ENCODE assay signal across 8 mouse cellular contexts in the genomic region with DNA sequence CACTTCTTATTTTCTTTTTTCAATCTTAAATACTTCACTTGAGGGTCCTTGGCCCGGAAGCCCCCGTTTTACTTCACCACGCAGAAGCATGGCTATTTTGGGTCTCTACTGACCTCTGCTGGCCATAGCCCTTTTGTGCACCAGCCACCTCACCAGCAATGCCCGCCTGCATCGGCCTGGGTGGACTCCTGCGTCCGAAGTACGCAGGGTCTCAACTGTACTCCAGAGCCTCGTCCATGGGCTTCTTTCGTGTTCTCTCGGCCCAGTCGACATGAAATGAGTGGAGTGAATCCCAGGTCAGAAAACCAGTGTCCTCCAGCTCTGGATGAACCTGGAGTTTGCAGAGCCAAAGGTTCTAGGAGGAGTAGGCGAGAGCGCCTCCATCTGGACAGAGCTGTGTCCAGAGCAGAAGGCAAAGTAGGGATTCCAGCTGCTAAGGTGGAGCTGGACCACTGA. TPM values are rescaled to one million over a fixed set of nuclear protein-coding genes. Genes with fewer than 3 reads are reported as not detected.
DNase-seq lines count a peak whose midpoint lies in the region; ATAC-seq and TF ChIP-seq lines count a peak whose summit lies in the region.

No protein-coding gene starts in this region.

- WGBS in embryonic facial prominence, embryonic 13.5 days, result 3% methylated on average over 14 of the region's 14 CpGs
- WGBS in kidney, adult 2 months, result 4% methylated on average over 14 of the region's 14 CpGs
- whole genome bisulfite sequencing in limb, embryonic 12.5 days, result 2% methylated on average over 14 of the region's 14 CpGs
- under 1% methylated on average over 14 of the region's 14 CpGs for WGBS in midbrain, embryonic 14.5 days

- ATAC-seq in embryonic facial prominence, embryonic 13.5 days (ENCODE audit: insufficient number of reproducible peaks, insufficient read depth, low FRiP score, low TSS enrichment, low read depth), result no peak
- peak; percentile 70; the same call in 1 of the 2 replicates for ATAC-seq in limb, embryonic 12.5 days (ENCODE audit: insufficient number of reproducible peaks, insufficient read depth, low FRiP score, low TSS enrichment, low read depth)
- ATAC-seq in midbrain, embryonic 14.5 days (ENCODE audit: low FRiP score, low TSS enrichment), result peak; percentile 50; the same call in 1 of the 2 replicates

- peak; percentile 79 for TF ChIP-seq CTCF in kidney, adult 2 months (conservative IDR thresholded peaks at IDR 0.05; ENCODE audit: insufficient read depth, insufficient read length, low read depth, low read length)

- H3K4me3 ChIP-seq in embryonic facial prominence, embryonic 13.5 days, result peak overlapping the region; percentile 32
- no peak overlapping the region for H3K4me3 ChIP-seq in kidney, adult 2 months (ENCODE audit: insufficient read depth, low read depth, low read length)
- peak overlapping the region; percentile 33 for H3K4me3 ChIP-seq in limb, embryonic 12.5 days (replicated peaks)
- H3K4me3 ChIP-seq in midbrain, embryonic 14.5 days (replicated peaks; ENCODE audit: low read depth, low read length), result peak overlapping the region; percentile 24

- H3K36me3 ChIP-seq in embryonic facial prominence, embryonic 13.5 days, result no peaks in the 10 kb centered on the region
- no peaks in the 10 kb centered on the region for H3K36me3 ChIP-seq in kidney, adult 2 months (ENCODE audit: control insufficient read depth, insufficient read depth, low read length)
- no peaks in the 10 kb centered on the region for H3K36me3 ChIP-seq in limb, embryonic 12.5 days
- no peaks in the 10 kb centered on the region for H3K36me3 ChIP-seq in midbrain, embryonic 14.5 days (ENCODE audit: control insufficient read depth, insufficient read depth, low read length)

- peak overlapping the region; percentile 57 for H3K4me2 ChIP-seq in embryonic facial prominence, embryonic 13.5 days
- peak overlapping the region; percentile 58 for H3K4me2 ChIP-seq in limb, embryonic 12.5 days
- peak overlapping the region; percentile 52 for H3K4me2 ChIP-seq in midbrain, embryonic 14.5 days (ENCODE audit: low read length)

- no peak for TF ChIP-seq POLR2A in kidney, adult 2 months (IDR thresholded peaks at IDR 0.05; ENCODE audit: low read depth, low read length)

- H3K27me3 ChIP-seq in embryonic facial prominence, embryonic 13.5 days, result peaks cover 9% of the 10 kb centered on the region; the same call in 1 of the 2 replicates
- no peaks in the 10 kb centered on the region for H3K27me3 ChIP-seq in kidney, adult 2 months (replicated peaks; ENCODE audit: control insufficient read depth, insufficient read depth, low read length)
- peaks cover 12% of the 10 kb centered on the region for H3K27me3 ChIP-seq in limb, embryonic 12.5 days
- H3K27me3 ChIP-seq in midbrain, embryonic 14.5 days (ENCODE audit: control insufficient read depth, insufficient read depth, low read length), result no peaks in the 10 kb centered on the region

- DNase-seq in 3T3-L1 (ENCODE audit: low read depth, low spot score), result peak; percentile 82
- DNase-seq in adrenal gland, postnatal 25 days, result peak; percentile 73
- peak; percentile 49 for DNase-seq in heart, adult 8-10 months (ENCODE audit: low spot score)
- peak; percentile 68 for DNase-seq in kidney, adult 2 months
- peak; percentile 90 for DNase-seq in midbrain, embryonic 14.5 days
- peak; percentile 12 to 60 for DNase-seq in spleen, adult 18-20 months

- no peaks in the 10 kb centered on the region for H3K9me3 ChIP-seq in embryonic facial prominence, embryonic 13.5 days
- no peaks in the 10 kb centered on the region for H3K9me3 ChIP-seq in limb, embryonic 12.5 days
- H3K9me3 ChIP-seq in midbrain, embryonic 14.5 days (ENCODE audit: control insufficient read depth, low read length), result no peaks in the 10 kb centered on the region

- H3K4me1 ChIP-seq in embryonic facial prominence, embryonic 13.5 days, result no peaks in the 10 kb centered on the region
- no peaks in the 10 kb centered on the region for H3K4me1 ChIP-seq in kidney, adult 2 months (ENCODE audit: control insufficient read depth, insufficient read depth, low read length)
- H3K4me1 ChIP-seq in limb, embryonic 12.5 days (replicated peaks), result no peaks in the 10 kb centered on the region
- no peaks in the 10 kb centered on the region for H3K4me1 ChIP-seq in midbrain, embryonic 14.5 days (ENCODE audit: control insufficient read depth, insufficient read depth, low read length)

- peak overlapping the region; percentile 58 for H3K9ac ChIP-seq in embryonic facial prominence, embryonic 13.5 days
- H3K9ac ChIP-seq in limb, embryonic 12.5 days (replicated peaks), result peak overlapping the region; percentile 47; the same call in 1 of the 2 replicates
- H3K9ac ChIP-seq in midbrain, embryonic 14.5 days (replicated peaks; ENCODE audit: low read length), result no peak overlapping the region

- no peak overlapping the region for H3K27ac ChIP-seq in embryonic facial prominence, embryonic 13.5 days
- no peak overlapping the region for H3K27ac ChIP-seq in kidney, adult 2 months (ENCODE audit: insufficient read depth, low read depth, low read length)
- no peak overlapping the region for H3K27ac ChIP-seq in limb, embryonic 12.5 days
- H3K27ac ChIP-seq in midbrain, embryonic 14.5 days (replicated peaks; ENCODE audit: low read depth, low read length), result no peak overlapping the region

RNA-seq across cellular contexts. Expression of gene Acsbg1, which starts 14.9 kb away (rescaled TPM):
- total RNA-seq in adrenal gland, postnatal 25 days (2021), result 86.2 and 108 TPM in 2 replicates
- polyA plus RNA-seq in embryonic facial prominence, embryonic 13.5 days (2015; fragmentation: Nextera tagmentation; extraction: Ambion mirVana), result 1.4 and 1.6 TPM in 2 replicates
- under 1 TPM; 0.17 to 0.41 (median 0.22) TPM for total RNA-seq in heart, adult 8-10 months (2022)
- polyA plus RNA-seq in kidney, adult 2 months (2012; rRNA removed), result 1.1 and 1.6 TPM in 2 replicates
- polyA plus RNA-seq in limb, embryonic 12.5 days (2016; fragmentation: Nextera tagmentation; extraction: Ambion mirVana), result 0.12 and 0.20 TPM in 2 replicates
- polyA plus RNA-seq in midbrain, embryonic 14.5 days (2014; fragmentation: Nextera tagmentation; extraction: Ambion mirVana), result 14.7 and 16.8 TPM in 2 replicates

RNA-seq across cellular contexts. Expression of gene Dnaja4, which starts 22.1 kb away (rescaled TPM):
- 16.7 and 23.1 TPM in 2 replicates for total RNA-seq in adrenal gland, postnatal 25 days (2021)
- 7.3 and 8.2 TPM in 2 replicates for polyA plus RNA-seq in embryonic facial prominence, embryonic 13.5 days (2015; fragmentation: Nextera tagmentation; extraction: Ambion mirVana)
- 10 to 100 TPM; 84.6 to 97.9 (median 92.4) TPM for total RNA-seq in heart, adult 8-10 months (2022)
- polyA plus RNA-seq in kidney, adult 2 months (2012; rRNA removed), result 7.0 and 9.6 TPM in 2 replicates
- 5.6 and 6.9 TPM in 2 replicates for polyA plus RNA-seq in limb, embryonic 12.5 days (2016; fragmentation: Nextera tagmentation; extraction: Ambion mirVana)
- 5.0 TPM in 2 replicates for polyA plus RNA-seq in midbrain, embryonic 14.5 days (2014; fragmentation: Nextera tagmentation; extraction: Ambion mirVana)

RNA-seq across cellular contexts. Expression of gene Wdr61, which starts 57.8 kb away (rescaled TPM):
- total RNA-seq in adrenal gland, postnatal 25 days (2021), result 63.7 and 72.0 TPM in 2 replicates
- polyA plus RNA-seq in embryonic facial prominence, embryonic 13.5 days (2015; fragmentation: Nextera tagmentation; extraction: Ambion mirVana), result 156 and 167 TPM in 2 replicates
- total RNA-seq in heart, adult 8-10 months (2022), result 10 to 100 TPM; 27.3 to 32.4 (median 29.6) TPM
- polyA plus RNA-seq in kidney, adult 2 months (2012; rRNA removed), result 43.0 and 51.9 TPM in 2 replicates
- polyA plus RNA-seq in limb, embryonic 12.5 days (2016; fragmentation: Nextera tagmentation; extraction: Ambion mirVana), result 155 and 166 TPM in 2 replicates
- 111 and 114 TPM in 2 replicates for polyA plus RNA-seq in midbrain, embryonic 14.5 days (2014; fragmentation: Nextera tagmentation; extraction: Ambion mirVana)

Comparison
In these comparisons a context has a peak if more than half of its experiments do, and no peak if none do; other contexts are left out.
1. DNase-seq: peak in every context shown above with its lines; median percentile 90 in midbrain, embryonic 14.5 days; 82 in 3T3-L1; 73 in adrenal gland, postnatal 25 days; 68 in kidney, adult 2 months; 49 in heart, adult 8-10 months; 36 in spleen, adult 18-20 months.